Mouse (Mus musculus) lung, adult 2 months (tissue): ENCODE data around the gene Aurka.

Experiments used
- CTCF ChIP-seq: fragments of 200-500 bp; IDR thresholded peaks from 2 replicates; pipeline ENCODE4 v1.5.1; 2011; ENCODE audit warnings: mild to moderate bottlenecking, low read length, control low read depth; ENCODE audit not compliant: insufficient read depth
- POLR2A ChIP-seq: fragments of 200-500 bp; IDR thresholded peaks from 2 replicates; pipeline ENCODE4 v1.6.1; 2011; ENCODE audit warnings: low read depth, mild to moderate bottlenecking, control low read depth, low read length, borderline replicate concordance; ENCODE audit errors: extremely low read depth

GRCm38 (mm10) chr2:172394671-172395070 is 24.3 kb upstream of the Aurka start:
- TF ChIP-seq CTCF (no peak), POLR2A (no peak)
